Mouse (Mus musculus) C2C12 (cell line): ENCODE data around the gene Rag1.

Experiments used
- CEBPB ChIP-seq: IDR thresholded peaks from one replicate; pipeline ENCODE4 v1.6.1; 2011; ENCODE audit warnings: low read depth, mild to moderate bottlenecking, control low read depth, moderate library complexity
- CTCF ChIP-seq: IDR thresholded peaks from one replicate; pipeline ENCODE4 v1.5.1; 2011; ENCODE audit not compliant: control insufficient read depth, insufficient read depth, insufficient read length
- FOSL1 ChIP-seq: IDR thresholded peaks from one replicate; pipeline ENCODE4 v1.8.0; 2011; ENCODE audit warnings: mild to moderate bottlenecking, low read length; ENCODE audit not compliant: poor library complexity, insufficient read depth, severe bottlenecking
- MAX ChIP-seq: IDR thresholded peaks from one replicate; pipeline ENCODE4 v1.6.1; 2011; ENCODE audit warnings: mild to moderate bottlenecking, control low read depth
- MYOD1 ChIP-seq: IDR thresholded peaks from one replicate; pipeline ENCODE4 v1.6.1; 2011; ENCODE audit warnings: low read depth; ENCODE audit not compliant: control insufficient read depth, insufficient read length
- MYOG ChIP-seq: IDR thresholded peaks from one replicate; pipeline ENCODE4 v1.6.1; 2011; ENCODE audit not compliant: control insufficient read depth, insufficient read length; ENCODE audit errors: extremely low read depth
- USF1 ChIP-seq: IDR thresholded peaks from one replicate; pipeline ENCODE4 v1.6.1; 2011; ENCODE audit warnings: low read depth, mild to moderate bottlenecking, control low read depth, moderate library complexity

DNA sequence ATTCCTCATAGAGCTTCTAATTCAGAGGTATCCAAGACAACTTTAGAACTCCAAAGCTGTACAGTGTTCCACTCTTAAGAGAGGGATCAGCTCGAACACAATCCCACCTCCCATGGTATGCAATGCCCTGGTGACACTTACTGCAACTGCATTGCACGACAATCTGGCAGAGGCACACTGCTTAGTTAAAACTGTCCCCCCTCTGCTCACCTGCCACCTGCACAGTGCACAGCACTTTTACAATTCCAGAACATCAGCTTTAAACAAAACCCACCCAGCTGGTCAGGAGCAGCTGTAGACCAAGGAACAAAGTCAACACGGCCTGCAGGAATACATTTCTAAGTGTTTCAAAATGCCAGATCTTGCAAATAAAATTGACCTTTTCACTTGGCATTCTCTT is 28.4 kb downstream of the Rag1 start:
- TF ChIP-seq MYOD1 (no peak), USF1 (no peak), MAX (no peak), CTCF (no peak), CEBPB (no peak), MYOG (no peak), FOSL1 (no peak)
